Mouse (Mus musculus) ES-Bruce4 (cell line): ENCODE results near the gene Gpr156.

Experiments
- CTCF ChIP-seq: IDR thresholded peaks from one replicate; pipeline ENCODE4 v1.8.1; 2011; ENCODE audit warnings: low read depth, low read length
- EP300 ChIP-seq: IDR thresholded peaks from 2 replicates; pipeline ENCODE4 v1.6.1; 2011; ENCODE audit warnings: low read depth, low read length; ENCODE audit not compliant: insufficient read depth
- POLR2A ChIP-seq: IDR thresholded peaks from one replicate; pipeline ENCODE4 v1.8.1; 2011; ENCODE audit warnings: low read length; ENCODE audit not compliant: insufficient read depth

GRCm38 (mm10) chr16:38009041-38009825 lies 92.9 kb downstream of the Gpr156 start:
- no peak for TF ChIP-seq EP300
- TF ChIP-seq CTCF: no peak
- no peak for TF ChIP-seq POLR2A
